Comparison of ENCODE assay signal across 10 mouse cellular contexts in genomic region chr10:95218683-95219060, GRCm38 (mm10).
DNase-seq lines count a peak whose midpoint lies in the region; ATAC-seq and TF ChIP-seq lines count a peak whose summit lies in the region.
"Had no signal": no experiment of that assay in that cellular context is flagged by ENCODE, and none has a peak within 500 bp of the region (broad histone marks: within the 10 kb centered on the region; RNA-seq: fewer than 3 reads in every experiment).

No protein-coding gene starts in this region.

- no peak for TF ChIP-seq CTCF in gastrocnemius, adult 2 months (IDR thresholded peaks at IDR 0.05)

- ATAC-seq in granulocyte monocyte progenitor cell, adult 5-6 weeks (replicated peaks; ENCODE audit: poor library complexity, severe bottlenecking): no peak

- H3K27ac ChIP-seq in gastrocnemius, adult 2 months: peak overlapping the region; percentile 80

- no peak overlapping the region for H3K4me3 ChIP-seq in gastrocnemius, adult 2 months

- DNase-seq in gastrocnemius, adult 2 months: peak; percentile 60
- DNase-seq in gastrocnemius, adult 18-20 months (ENCODE audit: low spot score): no peak
- peak; percentile 10 for DNase-seq in urinary bladder, postnatal 14 days (ENCODE audit: low spot score)
- DNase-seq in urinary bladder, adult 18-20 months (ENCODE audit: low spot score in 2 of 2): no peak
- DNase-seq in lung, adult 18-20 months: peak; percentile 32 to 64
- DNase-seq in frontal cortex, postnatal 25 days (ENCODE audit: low spot score in 2 of 2): no peak
- no peak for DNase-seq in layer of hippocampus, postnatal 36 days
- DNase-seq: cerebellum, adult 9-10 months; liver had no signal

- intact Hi-C loops in gastrocnemius, adult 2 months (cut with DNase I): loop anchor here (5.0 kb wide), 1 partner anchor 99 kb away; no protein-coding TSS in a partner anchor

Comparison
In these comparisons a context has a peak if more than half of its experiments do, and no peak if none do; other contexts are left out.
1. DNase-seq: peak in gastrocnemius, adult 2 months (single experiment), urinary bladder, postnatal 14 days (single experiment) and lung, adult 18-20 months (2 of 2); none in gastrocnemius, adult 18-20 months (single experiment), urinary bladder, adult 18-20 months (0 of 2), frontal cortex, postnatal 25 days (0 of 2) and layer of hippocampus, postnatal 36 days (0 of 2).